Mouse (Mus musculus) olfactory bulb, adult 2 months (tissue): Measurements from ENCODE around the gene Zmat5.

Source experiments
- CTCF ChIP-seq: fragments of 200-500 bp; IDR thresholded peaks from 2 replicates; pipeline ENCODE4 v1.5.1; 2012; ENCODE audit warnings: low read depth, mild to moderate bottlenecking, low read length, moderate library complexity; ENCODE audit not compliant: insufficient read depth
- POLR2A ChIP-seq: fragments of 200-500 bp; IDR thresholded peaks from 2 replicates; pipeline ENCODE4 v1.6.1; 2012; ENCODE audit warnings: mild to moderate bottlenecking, low read depth, low read length, moderate library complexity; ENCODE audit not compliant: insufficient read depth

DNA sequence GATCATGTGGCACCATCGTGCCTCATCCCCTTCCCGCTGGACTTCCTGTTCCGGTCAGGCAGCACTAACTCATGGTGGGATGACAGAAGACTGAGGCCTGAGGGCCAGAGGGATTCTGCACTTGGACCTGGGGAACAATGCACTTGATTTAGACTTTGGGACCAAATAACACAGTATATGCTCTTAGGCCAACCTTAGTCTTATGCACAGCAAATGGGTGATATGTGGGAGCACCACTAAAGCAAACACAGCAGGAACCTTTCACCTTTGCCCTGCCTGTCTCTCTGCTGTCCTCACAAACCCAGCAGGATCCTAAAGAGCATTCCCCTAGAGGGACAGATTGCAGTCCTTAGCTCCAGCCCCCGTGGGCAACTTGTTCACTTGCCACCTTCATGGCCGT lies 36.3 kb downstream of the Zmat5 start:
- TF ChIP-seq CTCF (no peak), POLR2A (no peak)
